Mouse (Mus musculus): ENCODE measurements around the gene Gm15091.
"Not testable (repeated sequence)": the region's sequence is repeated elsewhere in the genome, so short reads cannot be mapped to it uniquely, and the experiment has no call there.

The Gm15091 gene

DNA sequence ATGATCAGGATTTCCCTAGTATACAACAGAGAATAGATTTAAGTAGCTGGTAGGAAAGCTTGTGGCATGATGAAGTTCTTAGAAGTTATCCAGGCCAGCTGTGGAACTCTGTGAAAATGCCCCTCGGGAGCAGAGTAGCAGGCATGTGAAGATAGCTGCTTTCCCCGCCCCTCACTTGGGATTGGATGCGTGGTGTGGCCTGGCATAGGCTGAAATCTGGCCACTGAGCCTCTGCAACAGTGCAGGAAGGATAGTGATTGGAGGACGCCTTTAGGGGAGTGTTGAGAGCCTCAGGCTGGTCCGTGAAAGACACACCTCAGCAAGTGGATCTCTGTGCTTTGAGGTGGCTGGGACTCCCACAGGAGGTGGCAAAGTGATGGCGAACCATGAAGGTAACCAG, at the start of gene Gm15091:
Gene Gm15091, plus strand, starts transcription at position 301 of the 400 bp plus-strand sequence.
- not testable (repeated sequence) for H3K4me1 ChIP-seq (replicated peaks; ENCODE audit: low read depth, low read length); H3K4me3 ChIP-seq (replicated peaks; ENCODE audit: low read length); H3K36me3 ChIP-seq (ENCODE audit: insufficient read depth, low read length); H3K27me3 ChIP-seq (ENCODE audit: insufficient read depth, low read length); H3K9me3 ChIP-seq (ENCODE audit: low read length)

Measured in E14TG2a.4 (cell line).